Mouse (Mus musculus): Measurements from ENCODE around the gene Krt87.

Krt87 gene

DNA sequence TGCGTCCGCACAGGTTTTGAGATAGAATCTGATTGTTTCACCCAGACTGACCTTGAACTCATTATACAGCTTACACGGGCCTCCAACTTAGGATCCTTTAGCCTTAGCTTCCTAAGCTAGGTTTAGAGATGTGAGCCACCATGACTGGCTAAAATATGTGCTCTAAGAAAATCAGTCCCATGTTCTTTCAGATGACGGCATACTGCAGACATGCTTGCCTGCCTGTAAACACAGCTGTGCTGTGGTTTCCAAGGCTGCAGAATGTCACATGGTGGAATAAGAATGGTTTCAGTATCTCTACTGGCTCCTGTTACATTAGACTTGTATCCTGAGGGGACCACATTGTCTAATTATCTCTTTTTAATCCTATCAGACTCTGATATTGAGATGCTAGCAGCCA, 19.7 kb downstream of the Krt87 start:
- no peak for DNase-seq (ENCODE audit: low read depth, low spot score)

DNA sequence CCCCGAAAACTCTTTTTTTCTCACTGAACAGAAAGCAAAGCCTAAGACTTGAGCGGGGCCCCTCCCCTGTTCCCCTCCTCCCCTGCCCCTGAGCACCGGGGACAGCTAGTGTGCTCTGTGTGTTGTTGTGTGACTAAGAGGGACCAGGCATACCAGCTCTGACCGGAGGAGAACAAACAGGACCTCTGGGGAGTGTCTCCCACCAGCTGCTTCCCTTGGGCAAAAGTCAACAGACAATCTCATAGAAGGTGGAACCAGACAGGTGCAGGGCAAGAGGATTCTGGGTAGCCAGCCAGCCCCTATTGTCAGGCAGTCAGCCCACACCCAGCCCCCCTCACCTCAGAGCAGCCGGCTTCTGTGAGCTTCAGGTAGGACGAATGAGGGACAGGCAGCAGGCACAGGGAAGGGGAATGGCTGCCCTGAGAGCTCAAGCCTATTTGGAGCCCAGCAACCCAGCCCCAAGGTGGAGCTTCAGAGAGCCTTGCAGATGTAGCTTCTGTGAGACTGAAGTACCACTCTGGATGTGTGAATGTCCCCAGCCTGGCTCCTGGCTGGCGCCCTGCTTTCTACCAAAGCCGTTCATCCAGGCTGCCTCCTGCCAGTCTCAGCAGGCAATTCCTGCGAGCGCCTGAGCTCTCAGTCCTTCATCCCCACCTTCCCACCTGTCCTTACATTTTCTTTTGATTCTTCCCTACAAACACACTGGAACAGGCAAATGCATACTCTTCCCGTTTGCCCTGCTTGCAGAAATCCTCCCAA, 23.6 kb downstream of the Krt87 start:
- no peak for DNase-seq (ENCODE audit: low read depth, low spot score)

DNA sequence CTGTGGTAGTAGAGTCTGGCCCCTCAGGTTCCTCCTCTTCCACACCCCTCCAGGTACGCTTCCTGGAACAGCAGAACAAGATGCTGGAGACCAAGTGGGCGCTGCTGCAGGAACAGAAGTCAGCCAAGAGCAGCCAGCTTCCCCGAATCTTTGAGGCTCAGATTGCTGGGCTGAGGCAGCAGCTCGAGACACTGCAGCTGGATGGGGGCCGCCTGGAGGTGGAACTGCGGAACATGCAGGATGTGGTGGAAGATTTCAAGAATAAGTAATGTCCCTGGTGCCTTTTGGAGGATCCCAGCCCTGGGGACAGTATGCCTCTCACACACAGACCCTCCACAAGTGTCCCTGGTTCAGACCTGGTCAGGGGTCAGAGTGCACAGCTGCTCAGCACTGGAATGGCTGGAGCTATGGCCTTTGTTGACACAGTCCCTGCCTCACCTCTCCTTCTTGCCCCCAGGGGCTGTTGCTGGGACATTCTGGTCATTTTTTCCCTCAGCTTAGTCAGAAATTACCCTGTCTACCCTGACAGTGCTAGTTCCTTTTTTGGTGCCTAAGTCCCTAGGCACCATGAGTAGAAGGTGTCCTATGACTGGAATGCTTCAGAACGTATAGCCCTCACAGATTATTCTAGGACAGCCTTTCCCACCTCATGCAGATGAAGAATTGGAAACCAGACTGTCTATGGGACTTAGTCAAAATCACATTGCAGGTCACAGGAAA, 24.5 kb downstream of the Krt87 start:
- no peak for DNase-seq (ENCODE audit: low read depth, low spot score)

- DNase-seq (ENCODE audit: low read depth, low spot score), result no peak
Observed at GRCm38 (mm10) chr15:101412188-101412587, 26.4 kb downstream of the Krt87 start.

DNA sequence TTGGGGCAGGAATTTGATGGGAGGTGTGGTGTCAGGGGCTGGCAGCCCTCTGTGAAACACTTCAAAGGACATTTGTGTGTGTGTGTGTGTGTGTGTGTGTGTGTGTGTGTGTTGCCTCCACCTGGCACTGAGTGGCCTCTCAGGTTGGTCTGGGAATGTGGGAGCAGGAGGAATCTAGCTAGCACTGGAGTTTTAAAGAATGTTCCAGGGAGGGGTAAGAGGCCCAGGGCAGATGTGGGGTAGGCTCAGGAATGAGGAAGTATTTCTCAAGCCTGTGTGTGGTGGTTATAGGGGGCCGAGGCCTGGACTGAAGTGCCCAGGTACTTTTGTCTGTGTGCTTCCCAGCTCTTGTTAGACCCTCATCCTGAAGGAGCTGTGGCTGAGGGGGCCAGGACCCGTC, 27.8 kb downstream of the Krt87 start, which contains the start of gene Krt7:
Gene Krt7, plus strand, starts transcription at position 269 of the 400 bp plus-strand sequence.
- DNase-seq (ENCODE audit: low read depth, low spot score), result no peak

DNA sequence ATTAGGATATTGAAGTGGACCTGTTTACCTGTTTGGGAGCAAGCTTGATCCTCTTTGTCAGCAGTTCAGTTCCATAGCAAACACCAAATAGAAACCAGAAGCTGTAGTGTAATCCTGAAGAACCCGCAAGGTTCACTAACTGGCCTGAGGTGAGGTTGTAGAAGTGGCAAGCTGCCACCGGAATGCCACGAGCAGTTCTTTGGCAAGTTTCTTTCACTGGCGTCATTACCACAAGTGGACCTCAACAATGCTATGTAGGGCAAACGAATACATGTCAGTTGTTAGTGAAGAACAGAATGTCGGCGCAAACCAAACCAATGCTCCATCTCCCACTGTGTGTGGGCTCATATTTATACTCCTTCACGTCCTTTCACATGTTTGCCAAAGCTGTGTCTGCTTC, 40.3 kb downstream of the Krt87 start:
- DNase-seq (ENCODE audit: low read depth, low spot score), result no peak

DNA sequence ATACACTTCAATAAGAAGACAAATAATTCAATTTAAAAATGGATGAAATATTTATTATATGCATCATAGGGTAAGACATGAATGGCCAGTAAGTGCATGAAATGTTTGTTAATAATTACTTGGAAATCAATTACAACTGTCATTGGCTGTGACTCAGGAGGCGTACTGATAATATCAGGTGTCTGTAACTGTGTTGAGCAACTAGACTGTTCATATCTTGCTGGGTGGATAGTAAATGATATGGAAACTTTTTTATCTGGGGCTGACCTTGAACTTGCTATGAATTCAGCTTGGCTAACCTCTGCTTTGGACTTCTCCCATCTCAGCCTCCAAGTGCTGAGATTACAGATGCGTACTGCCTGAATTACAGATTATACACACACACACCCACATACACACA, 40.9 kb downstream of the Krt87 start:
- no peak for DNase-seq (ENCODE audit: low read depth, low spot score)

GRCm38 (mm10) chr15:101396921-101397320, 41.7 kb downstream of the Krt87 start:
- DNase-seq (ENCODE audit: low read depth, low spot score), result no peak

DNA sequence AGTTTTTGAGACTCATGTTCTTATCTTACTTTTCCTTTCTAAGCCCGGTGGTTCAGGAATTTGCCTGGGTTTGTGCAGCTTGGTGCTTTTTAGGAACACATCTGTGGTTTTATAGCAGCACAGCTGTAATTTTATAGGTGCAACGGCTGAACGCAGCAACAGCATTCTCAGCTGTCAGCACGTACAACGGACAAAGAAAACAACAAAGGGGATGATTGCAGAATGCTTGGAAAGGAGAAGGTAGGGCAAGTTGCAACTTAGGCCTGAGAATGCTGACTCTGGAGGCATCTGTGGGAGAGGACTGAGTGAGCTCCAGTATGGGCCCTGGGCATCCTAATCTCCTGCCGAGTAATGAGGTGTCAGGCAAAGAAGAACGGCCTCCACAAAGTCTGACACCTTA, 42.1 kb downstream of the Krt87 start:
- DNase-seq (ENCODE audit: low read depth, low spot score), result no peak

GRCm38 (mm10) chr15:101394908-101395307, 43.7 kb downstream of the Krt87 start:
- no peak for DNase-seq (ENCODE audit: low read depth, low spot score)

- DNase-seq (ENCODE audit: low read depth, low spot score), result no peak
Observed at GRCm38 (mm10) chr15:101392251-101392650, 46.4 kb downstream of the Krt87 start.

DNA sequence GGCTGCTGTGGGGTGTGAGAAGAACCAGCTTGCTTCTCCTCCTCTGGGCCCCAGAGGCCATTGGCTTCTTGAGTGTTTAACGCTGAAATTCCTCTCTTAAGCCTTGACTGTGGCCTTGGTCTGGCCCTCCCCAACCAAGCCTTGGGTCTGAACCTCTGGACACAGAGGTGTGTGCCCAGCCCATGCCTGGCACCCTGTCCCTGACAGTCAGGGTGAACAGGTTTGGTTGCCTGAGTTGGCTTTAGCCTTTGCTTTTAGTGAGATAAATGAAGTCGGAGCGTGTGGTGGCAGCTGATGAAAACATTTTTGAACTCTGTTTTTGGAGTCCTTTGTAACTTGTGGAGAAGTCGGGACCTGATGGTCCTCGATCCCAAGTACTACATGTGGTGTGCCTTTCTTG, 48.4 kb downstream of the Krt87 start:
- no peak for DNase-seq (ENCODE audit: low read depth, low spot score)

- DNase-seq (ENCODE audit: low read depth, low spot score), result no peak
Observed at GRCm38 (mm10) chr15:101388034-101388541, 50.5 kb downstream of the Krt87 start.

DNA sequence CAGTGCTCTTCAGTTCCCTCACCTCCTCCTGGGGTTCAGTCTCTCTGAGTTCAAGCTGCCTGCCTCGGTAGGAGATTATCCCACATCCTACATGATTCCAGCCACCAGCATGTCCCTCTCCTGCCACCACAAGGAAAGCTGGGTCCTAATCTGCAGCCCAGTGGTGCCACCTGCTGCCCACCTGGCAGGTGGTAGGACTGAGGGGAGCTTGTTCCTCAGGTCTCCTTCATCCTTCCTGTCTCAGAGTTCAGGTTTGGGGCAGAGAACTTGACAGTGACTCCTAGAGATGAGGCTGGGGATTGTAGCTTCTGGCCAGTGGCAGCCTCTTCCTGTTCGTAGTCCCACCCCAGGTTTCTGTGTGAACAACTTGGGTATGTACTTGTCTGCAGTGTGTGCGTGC, 51.4 kb downstream of the Krt87 start:
- no peak for DNase-seq (ENCODE audit: low read depth, low spot score)

- no peak for DNase-seq (ENCODE audit: low read depth, low spot score)
Observed at GRCm38 (mm10) chr15:101385064-101385463, 53.5 kb downstream of the Krt87 start.

DNA sequence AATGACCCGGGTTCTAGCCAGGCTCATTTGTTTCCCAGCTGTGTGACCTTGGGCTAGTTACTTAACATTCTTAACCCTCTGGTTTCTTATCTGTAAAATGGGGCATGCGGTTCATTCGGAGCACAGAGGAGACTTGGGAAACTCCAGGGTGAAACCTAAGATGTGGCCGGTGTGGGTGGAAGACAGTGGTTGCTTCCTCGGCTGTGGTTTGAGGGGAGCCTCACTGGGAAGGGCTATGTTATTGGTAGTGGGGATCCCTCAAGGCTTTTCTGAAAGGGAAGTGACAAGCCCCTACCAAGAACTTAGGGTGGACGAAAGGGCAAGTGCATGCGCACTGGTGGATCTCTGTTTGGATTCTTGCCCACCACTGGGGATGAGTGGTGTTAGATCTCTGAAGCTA, 54.0 kb downstream of the Krt87 start:
- no peak for DNase-seq (ENCODE audit: low read depth, low spot score)

DNA sequence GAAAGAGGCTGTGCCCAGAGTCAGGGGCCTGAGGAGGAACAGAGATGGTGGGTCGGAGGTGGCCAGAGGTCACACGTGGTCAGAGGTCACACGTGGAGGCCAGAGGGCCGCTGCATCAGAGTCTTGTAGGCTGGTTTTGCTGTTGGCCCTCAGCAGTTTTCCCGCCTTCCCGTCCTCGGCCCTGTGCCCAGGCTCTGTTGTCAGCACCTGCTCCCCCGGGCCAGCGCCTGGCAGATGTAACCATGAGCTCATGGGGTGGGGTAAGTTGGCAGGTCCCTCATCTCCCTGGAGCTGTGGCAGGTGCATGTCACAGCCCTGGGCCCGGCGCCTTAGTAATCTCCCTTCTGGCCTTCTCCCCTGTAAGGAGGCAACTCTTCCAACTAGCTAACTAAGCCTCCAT, 55.8 kb downstream of the Krt87 start:
- DNase-seq (ENCODE audit: low read depth, low spot score), result no peak

DNA sequence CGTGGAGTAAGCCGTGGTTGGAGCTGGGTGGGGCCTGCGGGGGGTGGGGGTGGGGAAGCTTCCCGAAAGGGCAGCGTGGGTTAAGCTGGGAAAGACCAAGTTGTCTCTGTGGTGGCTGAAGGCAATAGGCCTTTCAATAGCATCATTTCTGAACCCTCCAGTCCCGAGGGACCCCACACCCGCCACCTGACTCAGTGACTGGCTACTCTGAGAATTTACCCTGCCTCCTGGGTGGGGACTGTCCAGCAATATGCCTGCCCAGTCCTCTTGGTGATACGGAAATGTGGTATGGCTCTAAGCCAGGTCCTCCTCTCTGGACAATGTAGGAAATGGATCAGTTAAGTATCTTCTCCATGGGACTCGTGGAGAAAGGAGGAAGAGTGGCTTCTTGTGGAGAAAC, 56.8 kb downstream of the Krt87 start:
- DNase-seq (ENCODE audit: low read depth, low spot score), result no peak

Data from c-Kit-negative CD71-positive TER-119-positive erythroid progenitor cells, embryonic 14.5 days (primary cell).